Mouse (Mus musculus): ENCODE measurements around the gene Sox15. TPM values are rescaled to one million over a fixed set of nuclear protein-coding genes. Genes with fewer than 3 reads are reported as not detected.

Gene Sox15
- 0.12 and 0.22 TPM in 2 replicates for polyA plus RNA-seq (2012; rRNA removed)

GRCm38 (mm10) chr11:69655264-69656064, at the start of gene Sox15:
Gene Sox15 (plus strand): TSS chr11:69655314.

GRCm38 (mm10) chr11:69605726-69606490, 49.2 kb upstream of the Sox15 start, which contains the start of gene Atp1b2:
Gene Atp1b2 (minus strand): TSS chr11:69605942.

GRCm38 (mm10) chr11:69617805-69618204, 37.3 kb upstream of the Sox15 start, which contains the start of gene Shbg:
Gene Shbg (minus strand): TSS chr11:69617905.

GRCm38 (mm10) chr11:69621571-69622268, 33.4 kb upstream of the Sox15 start, which contains the start of gene Sat2:
Gene Sat2 (plus strand): TSS chr11:69622024.

GRCm38 (mm10) chr11:69632284-69633089, 22.6 kb upstream of the Sox15 start, which contains the start of gene Fxr2:
Gene Fxr2 (plus strand): TSS chr11:69632990.

GRCm38 (mm10) chr11:69662213-69662966, 7.3 kb downstream of the Sox15 start, which contains the start of gene Mpdu1:
Gene Mpdu1 (minus strand): TSS chr11:69662642.

GRCm38 (mm10) chr11:69665961-69666664, 11.0 kb downstream of the Sox15 start, which contains the start of gene Cd68:
Gene Cd68 (minus strand): TSS chr11:69666153.

GRCm38 (mm10) chr11:69672211-69672706, 17.1 kb downstream of the Sox15 start, which contains the start of gene Eif4a1:
Gene Eif4a1 (minus strand): TSS chr11:69672423.

GRCm38 (mm10) chr11:69681314-69682208, 26.4 kb downstream of the Sox15 start, which contains the start of gene Senp3:
Gene Senp3 (minus strand): TSS chr11:69682084.

GRCm38 (mm10) chr11:69685526-69686148, 30.5 kb downstream of the Sox15 start, which contains the start of gene Tnfsf13:
Gene Tnfsf13 (minus strand): TSS chr11:69685784.

GRCm38 (mm10) chr11:69695361-69696181, 40.5 kb downstream of the Sox15 start, which contains the start of the genes Tnfsf12 and Tnfsfm13:
Gene Tnfsf12 (minus strand): TSS chr11:69695849.
Gene Tnfsfm13 (minus strand): TSS chr11:69696098.

Other genes starting within 250 kb of the Sox15 start
- gene Kdm6b, start 241.6 kb upstream of the Sox15 start, polyA plus RNA-seq (2012; rRNA removed), result 23.4 and 26.2 TPM in 2 replicates
- 1.5 and 2.1 TPM in 2 replicates for gene Dnah2, start 106.2 kb upstream of the Sox15 start, polyA plus RNA-seq (2012; rRNA removed)
- 60.4 and 60.6 TPM in 2 replicates for gene Efnb3, start 95.1 kb upstream of the Sox15 start, polyA plus RNA-seq (2012; rRNA removed)
- gene Wrap53, start 75.1 kb upstream of the Sox15 start, polyA plus RNA-seq (2012; rRNA removed), result 22.5 and 33.0 TPM in 2 replicates
- gene Trp53, start 75.0 kb upstream of the Sox15 start, polyA plus RNA-seq (2012; rRNA removed), result 151 and 154 TPM in 2 replicates
- gene Atp1b2, start 49.4 kb upstream of the Sox15 start, polyA plus RNA-seq (2012; rRNA removed), result 11.4 and 13.4 TPM in 2 replicates
- gene Shbg, start 37.4 kb upstream of the Sox15 start, polyA plus RNA-seq (2012; rRNA removed), result 0.86 and 1.6 TPM in 2 replicates
- 14.8 and 16.0 TPM in 2 replicates for gene Sat2, start 33.3 kb upstream of the Sox15 start, polyA plus RNA-seq (2012; rRNA removed)
- gene Fxr2, start 22.3 kb upstream of the Sox15 start, polyA plus RNA-seq (2012; rRNA removed), result 126 and 156 TPM in 2 replicates
- gene Mpdu1, start 7.3 kb downstream of the Sox15 start, polyA plus RNA-seq (2012; rRNA removed), result 97.0 and 101 TPM in 2 replicates
- gene Cd68, start 10.8 kb downstream of the Sox15 start, polyA plus RNA-seq (2012; rRNA removed), result 4.7 and 9.4 TPM in 2 replicates
- 1,301 and 1,419 TPM in 2 replicates for gene Eif4a1, start 17.1 kb downstream of the Sox15 start, polyA plus RNA-seq (2012; rRNA removed)
- gene Senp3, start 26.8 kb downstream of the Sox15 start, polyA plus RNA-seq (2012; rRNA removed), result 92.5 and 186 TPM in 2 replicates
- gene Tnfsf13, start 30.5 kb downstream of the Sox15 start, polyA plus RNA-seq (2012; rRNA removed), result 0.29 and 0.97 TPM in 2 replicates
- 4.4 and 4.9 TPM in 2 replicates for gene Tnfsf12, start 40.5 kb downstream of the Sox15 start, polyA plus RNA-seq (2012; rRNA removed)
- gene Tnfsfm13, start 40.8 kb downstream of the Sox15 start, polyA plus RNA-seq (2012; rRNA removed), result 1.7 and 2.3 TPM in 2 replicates
- gene Polr2a, start 103.3 kb downstream of the Sox15 start, polyA plus RNA-seq (2012; rRNA removed), result 48.6 and 79.6 TPM in 2 replicates
- gene Slc35g3, start 106.7 kb downstream of the Sox15 start, polyA plus RNA-seq (2012; rRNA removed), result 0.16 and 0.30 TPM in 2 replicates
- gene Zbtb4, start 110.6 kb downstream of the Sox15 start, polyA plus RNA-seq (2012; rRNA removed), result 4.7 and 5.0 TPM in 2 replicates
- gene Chrnb1, start 140.6 kb downstream of the Sox15 start, polyA plus RNA-seq (2012; rRNA removed), result 1.7 and 15.7 TPM in 2 replicates
- 4.7 and 7.5 TPM in 2 replicates for gene Fgf11, start 146.5 kb downstream of the Sox15 start, polyA plus RNA-seq (2012; rRNA removed)
- 0.19 and 0.27 TPM in 2 replicates for gene Tmem102, start 150.3 kb downstream of the Sox15 start, polyA plus RNA-seq (2012; rRNA removed)
- gene Gm39566, start 160.0 kb downstream of the Sox15 start, polyA plus RNA-seq (2012; rRNA removed), result not detected in 2 replicates
- not detected in 2 replicates for gene Spem2, start 163.2 kb downstream of the Sox15 start, polyA plus RNA-seq (2012; rRNA removed)
- gene Spem1, start 166.9 kb downstream of the Sox15 start, polyA plus RNA-seq (2012; rRNA removed), result 0.80 and 0.86 TPM in 2 replicates
- 70.3 and 84.9 TPM in 2 replicates for gene Nlgn2, start 182.5 kb downstream of the Sox15 start, polyA plus RNA-seq (2012; rRNA removed)
- gene Tmem256, start 183.2 kb downstream of the Sox15 start, polyA plus RNA-seq (2012; rRNA removed), result 137 and 187 TPM in 2 replicates
- 60.2 and 99.9 TPM in 2 replicates for gene Plscr3, start 191.1 kb downstream of the Sox15 start, polyA plus RNA-seq (2012; rRNA removed)
- 0.25 and 0.65 TPM in 2 replicates for gene Tnk1, start 203.4 kb downstream of the Sox15 start, polyA plus RNA-seq (2012; rRNA removed)
- not detected in 2 replicates for gene Tmem95, start 222.7 kb downstream of the Sox15 start, polyA plus RNA-seq (2012; rRNA removed)
- 2.3 and 2.9 TPM in 2 replicates for gene Kctd11, start 226.1 kb downstream of the Sox15 start, polyA plus RNA-seq (2012; rRNA removed)
- gene Acap1, start 240.2 kb downstream of the Sox15 start, polyA plus RNA-seq (2012; rRNA removed), result 2.0 and 2.4 TPM in 2 replicates
- gene 2810408A11Rik, start 245.7 kb downstream of the Sox15 start, polyA plus RNA-seq (2012; rRNA removed), result 10.4 and 14.1 TPM in 2 replicates
- gene Neurl4, start 245.8 kb downstream of the Sox15 start, polyA plus RNA-seq (2012; rRNA removed), result 86.7 and 121 TPM in 2 replicates